ENCODE assay signal across 17 mouse cellular contexts in the genomic region with DNA sequence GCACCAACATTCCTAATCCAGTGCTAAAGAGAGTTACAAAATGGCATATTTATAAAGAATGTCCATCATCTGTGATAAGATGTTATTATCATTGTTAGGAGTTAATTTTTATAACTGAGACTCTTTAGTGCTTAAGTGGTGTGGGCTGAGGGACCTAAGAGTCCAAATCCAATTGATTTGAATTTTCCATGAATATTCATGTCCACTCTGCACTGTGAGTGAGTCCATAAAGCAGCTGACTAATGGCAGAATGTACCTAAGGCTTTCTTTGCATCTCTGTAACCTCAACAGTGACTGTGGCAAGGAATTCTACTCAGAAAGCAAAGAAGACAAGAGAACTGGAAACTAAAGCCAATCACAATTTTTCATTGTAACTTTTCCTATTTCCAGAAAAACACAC. TPM values are rescaled to one million over a fixed set of nuclear protein-coding genes. Genes with fewer than 3 reads are reported as not detected.
"Had no signal": no experiment of that assay in that cellular context is flagged by ENCODE, and none has a peak within 500 bp of the region (broad histone marks: within the 10 kb centered on the region; RNA-seq: fewer than 3 reads in every experiment).

No protein-coding gene starts in this region.

- H3K9me3 ChIP-seq: liver, embryonic 13.5 days; liver, embryonic 15.5 days; lung, embryonic 15.5 days; megakaryocyte, embryonic 14.5 days; neural tube, embryonic 13.5 days; stomach, embryonic 15.5 days had no signal

- H3K4me1 ChIP-seq: liver, embryonic 13.5 days; liver, embryonic 15.5 days; lung, embryonic 15.5 days; megakaryocyte, embryonic 14.5 days; neural tube, embryonic 13.5 days; stomach, embryonic 15.5 days had no signal

- DNase-seq: liver, embryonic 13.5 days; liver, postnatal 0 days; lung, adult 2 months; lung, postnatal 14 days; lung, postnatal 36 days; right cerebral cortex, postnatal 14 days; thymus, adult 2 months; thymus, postnatal 25 days; thymus, postnatal 4 days had no signal

- H3K4me3 ChIP-seq: liver, embryonic 13.5 days; liver, embryonic 15.5 days; lung, embryonic 15.5 days; megakaryocyte, embryonic 14.5 days; neural tube, embryonic 13.5 days; stomach, embryonic 15.5 days had no signal

- H3K4me2 ChIP-seq: liver, embryonic 13.5 days; liver, embryonic 15.5 days; lung, embryonic 15.5 days; neural tube, embryonic 13.5 days; stomach, embryonic 15.5 days had no signal

- H3K27ac ChIP-seq: liver, embryonic 13.5 days; liver, embryonic 15.5 days; lung, embryonic 15.5 days; macrophage; neural tube, embryonic 13.5 days; stomach, embryonic 15.5 days; stomach, postnatal 0 days had no signal

- ATAC-seq: liver, postnatal 0 days; lung, postnatal 0 days had no signal

- H3K9ac ChIP-seq: liver, embryonic 13.5 days; liver, embryonic 15.5 days; liver, postnatal 0 days; lung, embryonic 15.5 days; neural tube, embryonic 13.5 days; stomach, embryonic 15.5 days had no signal

- H3K36me3 ChIP-seq: liver, embryonic 13.5 days; liver, embryonic 15.5 days; lung, embryonic 15.5 days; stomach, embryonic 15.5 days had no signal

- H3K27me3 ChIP-seq: liver, embryonic 13.5 days; liver, embryonic 15.5 days; lung, embryonic 15.5 days; megakaryocyte, embryonic 14.5 days; neural tube, embryonic 13.5 days; stomach, embryonic 15.5 days had no signal

RNA-seq across cellular contexts. Expression of a gene that starts 30.6 kb away (rescaled TPM):
- polyA plus RNA-seq: macrophage had no signal
